Mouse (Mus musculus) MEL (cell line): Measurements from ENCODE around the gene Tmem239.

ENCODE experiments used
- CHD2 ChIP-seq: IDR thresholded peaks from 2 replicates; pipeline ENCODE4 v1.6.1; 2011; ENCODE audit warnings: low read length, improper control_type of control experiment
- CTCF ChIP-seq, 3 experiments: IDR thresholded peaks in 2 of 3; conservative IDR thresholded peaks in 1 of 3; 2 replicates each; pipeline ENCODE4 v1.5.1; 2011 to 2012; ENCODE audit warnings: low read length in 3 of 3, low read depth in 2 of 3, mild to moderate bottlenecking in 2 of 3, improper control_type of control experiment in 1 of 3, inconsistent platforms in 1 of 3, mixed read lengths in 1 of 3, moderate library complexity in 1 of 3; ENCODE audit not compliant: control insufficient read depth in 1 of 3, insufficient read depth in 1 of 3, poor library complexity in 1 of 3, severe bottlenecking in 1 of 3
- EP300 ChIP-seq, 2 experiments: IDR thresholded peaks; 2 replicates each; pipeline ENCODE4 v1.6.1; 2011; ENCODE audit warnings: improper control_type of control experiment in 2 of 2, low read length in 2 of 2, low read depth in 1 of 2, mild to moderate bottlenecking in 1 of 2
- ETS1 ChIP-seq: IDR thresholded peaks from 2 replicates; pipeline ENCODE4 v1.6.1; 2012; ENCODE audit warnings: low read depth, mild to moderate bottlenecking, inconsistent platforms, low read length, improper control_type of control experiment, moderate library complexity
- MAZ ChIP-seq: IDR thresholded peaks from 2 replicates; pipeline ENCODE4 v1.6.1; 2012; ENCODE audit warnings: low read depth, mild to moderate bottlenecking, inconsistent platforms, low read length, improper control_type of control experiment
- NELFE ChIP-seq: IDR thresholded peaks from 2 replicates; pipeline ENCODE4 v1.6.1; 2011; ENCODE audit warnings: low read depth, low read length, improper control_type of control experiment
- NRF1 ChIP-seq: IDR thresholded peaks from 2 replicates; pipeline ENCODE4 v1.6.1; 2014; ENCODE audit warnings: low read depth, mild to moderate bottlenecking, inconsistent platforms, low read length, improper control_type of control experiment, moderate library complexity; ENCODE audit not compliant: poor library complexity, insufficient read depth, severe bottlenecking
- SIN3A ChIP-seq: IDR thresholded peaks from 2 replicates; pipeline ENCODE4 v1.6.1; 2012; ENCODE audit warnings: low read length, improper control_type of control experiment, inconsistent platforms
- USF1 ChIP-seq: IDR thresholded peaks from 2 replicates; pipeline ENCODE4 v1.6.1; 2014; ENCODE audit warnings: low read depth, mild to moderate bottlenecking, inconsistent platforms, low read length, improper control_type of control experiment, moderate library complexity

GRCm38 (mm10) chr2:130386212-130386611, 20.1 kb upstream of the Tmem239 start:
- TF ChIP-seq CTCF (IDR thresholded peaks at IDR 0.05 in 2 of 3, conservative IDR thresholded peaks at IDR 0.05 in 1 of 3; ENCODE audit: control insufficient read depth in 1 of 3, insufficient read depth in 1 of 3, low read depth in 2 of 3, low read length in 3 of 3, poor library complexity in 1 of 3, severe bottlenecking in 1 of 3) (no peak), NRF1 (no peak), NELFE (no peak), USF1 (no peak), CHD2 (no peak), ETS1 (no peak), MAZ (no peak), SIN3A (no peak), EP300 (IDR thresholded peaks at IDR 0.05; ENCODE audit: low read depth in 1 of 2, low read length in 2 of 2) (no peak)
